18 mouse cellular contexts compared by ENCODE assay signal in genomic region chr19:24019609-24020008, GRCm38 (mm10). TPM values are rescaled to one million over a fixed set of nuclear protein-coding genes. Genes with fewer than 3 reads are reported as not detected.
"Had no signal": no experiment of that assay in that cellular context is flagged by ENCODE, and none has a peak within 500 bp of the region (broad histone marks: within the 10 kb centered on the region; RNA-seq: fewer than 3 reads in every experiment).

No protein-coding gene starts in this region.

- H3K4me2 ChIP-seq: lung, embryonic 14.5 days; midbrain, embryonic 13.5 days; midbrain, embryonic 15.5 days; neural tube, embryonic 13.5 days; neural tube, embryonic 15.5 days; stomach, embryonic 15.5 days had no signal

- DNase-seq: lung, adult 18-20 months; lung, embryonic 14.5 days; lung, postnatal 10 days; lung, postnatal 4 days; retina, postnatal 1 day; right cerebral cortex, postnatal 14 days; thymus, adult 2 months; thymus, postnatal 25 days; thymus, postnatal 4 days had no signal

- H3K4me3 ChIP-seq: midbrain, embryonic 10.5 days; midbrain, embryonic 13.5 days; midbrain, embryonic 15.5 days; myocyte; neural tube, embryonic 13.5 days; neural tube, embryonic 15.5 days; stomach, embryonic 15.5 days had no signal

- ATAC-seq: midbrain, embryonic 13.5 days; midbrain, embryonic 15.5 days had no signal

- H3K36me3 ChIP-seq: midbrain, embryonic 10.5 days; midbrain, embryonic 13.5 days; midbrain, embryonic 15.5 days; neural tube, embryonic 13.5 days; neural tube, embryonic 15.5 days; stomach, embryonic 15.5 days had no signal

- H3K27ac ChIP-seq: midbrain, embryonic 10.5 days; midbrain, embryonic 13.5 days; midbrain, embryonic 15.5 days; neural tube, embryonic 13.5 days; neural tube, embryonic 15.5 days; stomach, embryonic 15.5 days; stomach, postnatal 0 days had no signal

- H3K9ac ChIP-seq: lung, embryonic 14.5 days; midbrain, embryonic 13.5 days; midbrain, embryonic 15.5 days; neural tube, embryonic 13.5 days; neural tube, embryonic 15.5 days; stomach, embryonic 15.5 days had no signal

- H3K9me3 ChIP-seq: midbrain, embryonic 10.5 days; midbrain, embryonic 13.5 days; midbrain, embryonic 15.5 days; neural tube, embryonic 13.5 days; neural tube, embryonic 15.5 days; stomach, embryonic 15.5 days had no signal

- H3K27me3 ChIP-seq: midbrain, embryonic 13.5 days; neural tube, embryonic 13.5 days; neural tube, embryonic 15.5 days; stomach, embryonic 15.5 days had no signal

RNA-seq across cellular contexts. Expression of gene Fam189a2, which starts 11.2 kb away (rescaled TPM):
- total RNA-seq: megakaryocyte-erythroid progenitor cell, adult 5-6 weeks had no signal
